Mouse (Mus musculus) adrenal gland (tissue): ENCODE results near the gene Mapk9.
"Not testable (repeated sequence)": the region's sequence is repeated elsewhere in the genome, so short reads cannot be mapped to it uniquely, and the experiment has no call there.

ENCODE experiments used
- intact Hi-C: fragments of 180-260 bp; cut with DNase I; formaldehyde crosslinking; loops from one replicate; pipeline ENCODE4 v1.15.1; 2025
- long read RNA-seq, 2 experiments: library from polyadenylated mRNA; unstranded; transcript quantifications; one replicate each; pipeline ENCODE4 v2.0.0; 2020; ENCODE audit warnings: borderline replicate concordance in 1 of 2; ENCODE audit not compliant: insufficient replicate concordance in 1 of 2

Gene Mapk9
- long read RNA-seq, experiment 1, full-length matches to known transcripts, result 15 of 27 reads
- long read RNA-seq, experiment 1, partial matches to known transcripts, result 1 of 27 reads
- long read RNA-seq, experiment 1, other reads (novel, unspliced or antisense), result 11 of 27 reads
- long read RNA-seq, experiment 2, full-length matches to known transcripts, result 9 of 25 reads
- long read RNA-seq, experiment 2, partial matches to known transcripts, result 2 of 25 reads
- long read RNA-seq, experiment 2, other reads (novel, unspliced or antisense), result 14 of 25 reads

DNA sequence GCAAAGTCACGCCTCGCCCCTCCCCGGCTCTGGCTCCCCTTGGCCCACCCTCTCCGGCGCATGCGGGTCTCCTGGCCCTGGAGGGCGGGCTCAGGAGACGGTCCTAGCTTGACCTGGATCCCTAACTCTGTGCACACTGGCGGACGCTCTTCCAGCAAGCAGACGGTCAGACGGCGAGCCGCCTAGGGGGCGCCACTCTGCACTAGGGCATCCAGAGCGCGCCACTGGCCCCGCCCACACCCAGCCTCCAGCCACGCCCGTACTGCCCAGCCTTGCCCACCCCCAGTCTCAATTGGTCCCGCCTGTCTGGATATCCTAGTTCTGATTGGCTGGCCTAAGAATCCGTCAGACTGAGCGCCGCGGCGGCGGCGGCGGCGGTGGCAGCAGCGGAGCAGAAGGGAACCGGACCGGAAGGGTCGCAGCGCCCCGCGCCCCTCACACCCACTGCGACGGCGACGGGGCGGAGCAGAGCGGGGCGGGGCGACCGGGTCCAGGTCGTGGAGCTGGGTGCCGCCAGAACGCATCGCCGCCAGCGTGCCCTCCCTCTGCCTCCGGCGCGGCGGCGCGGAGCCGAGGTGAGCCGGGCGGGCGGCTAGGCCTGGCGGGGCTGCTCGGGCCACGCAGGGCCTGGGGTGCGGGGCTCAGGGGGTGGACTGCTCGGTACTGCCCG, at the start of gene Mapk9:
Gene Mapk9 (plus strand): TSS at position 351 of the 670 bp plus-strand sequence.
- intact Hi-C loops, result loop anchor here (5.0 kb wide), 2 partner anchors 119 to 134 kb away; partner anchors contain the start of gene Cnot6

DNA sequence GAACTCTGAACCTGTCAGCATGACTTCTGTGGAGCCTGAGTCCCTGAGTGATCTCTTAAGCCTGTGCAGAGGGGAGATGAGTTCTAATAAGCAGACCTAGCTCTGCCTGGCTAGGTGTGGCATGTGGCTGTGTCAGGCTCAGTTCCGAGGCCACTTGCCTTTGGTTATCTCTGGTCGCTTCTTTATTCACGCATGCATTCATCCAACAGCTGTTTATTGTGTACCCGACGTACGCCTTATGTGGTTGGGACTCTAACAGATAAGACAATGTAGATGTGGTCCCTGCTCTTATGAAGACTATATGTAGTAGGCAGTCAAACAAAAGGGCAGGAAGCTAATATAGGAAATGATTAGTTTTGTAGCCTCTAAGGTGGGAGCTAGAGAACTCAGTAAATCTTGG, 47.6 kb upstream of the Mapk9 start:
- intact Hi-C loops, result no loop called here

DNA sequence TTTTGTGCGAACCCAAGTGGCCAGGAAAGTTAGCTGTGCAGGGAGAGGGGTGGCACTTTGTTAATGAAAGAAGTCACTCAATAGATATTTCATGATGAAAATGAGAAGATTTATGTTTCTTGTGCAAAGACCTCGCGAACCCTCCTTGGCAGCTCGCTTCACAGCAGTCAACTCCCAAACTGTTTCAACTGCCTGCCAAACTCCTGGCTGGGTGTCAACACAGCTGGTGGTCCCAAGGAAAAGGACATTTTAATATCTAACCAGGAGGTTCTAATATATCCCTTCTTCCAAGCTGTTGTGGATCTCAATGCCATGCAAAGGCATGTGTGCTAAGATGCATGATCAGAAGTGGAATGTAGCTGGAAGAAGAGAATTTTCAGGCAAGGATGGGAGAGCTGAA, 45.0 kb upstream of the Mapk9 start:
- intact Hi-C loops, result no loop called here

DNA sequence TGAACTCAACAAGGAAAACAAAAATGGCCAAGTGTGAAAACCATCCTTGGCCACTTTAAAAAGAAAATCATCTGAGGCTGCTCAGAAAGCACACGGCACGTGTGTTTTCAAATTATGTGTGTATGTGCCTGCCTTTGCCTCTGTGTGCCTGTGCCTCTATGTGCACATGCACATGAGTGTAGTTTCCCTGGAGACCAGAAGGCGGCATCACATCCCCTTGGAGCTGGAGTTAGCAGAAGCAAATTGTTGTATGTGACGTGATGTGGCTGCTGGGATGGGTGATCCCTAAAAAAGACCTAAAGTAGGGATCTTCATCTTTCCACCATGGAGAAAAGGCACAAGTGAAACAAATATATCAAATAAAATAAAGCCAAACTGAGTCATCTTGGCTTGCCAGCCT, 42.8 kb upstream of the Mapk9 start:
- intact Hi-C loops, result no loop called here

DNA sequence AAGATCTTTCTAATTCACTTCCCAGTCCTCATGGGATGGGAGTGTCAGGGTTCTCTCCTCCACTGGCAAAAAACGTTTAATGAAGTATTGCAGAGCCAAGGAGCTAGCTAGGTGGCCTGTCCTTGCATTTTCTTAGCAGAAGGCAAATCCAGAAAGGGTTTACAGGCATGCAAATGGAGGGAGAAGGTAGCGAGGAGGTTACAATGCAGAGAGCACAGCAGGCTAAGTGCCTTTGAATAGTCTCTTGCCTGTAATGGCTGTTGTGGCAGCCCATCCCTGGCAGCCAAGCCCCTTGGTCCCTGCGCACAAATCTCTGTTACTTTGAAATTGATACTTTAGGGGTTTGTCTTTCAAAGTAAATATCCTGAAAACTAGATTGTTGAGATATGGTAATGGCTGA, 40.3 kb upstream of the Mapk9 start:
- intact Hi-C loops, result no loop called here

DNA sequence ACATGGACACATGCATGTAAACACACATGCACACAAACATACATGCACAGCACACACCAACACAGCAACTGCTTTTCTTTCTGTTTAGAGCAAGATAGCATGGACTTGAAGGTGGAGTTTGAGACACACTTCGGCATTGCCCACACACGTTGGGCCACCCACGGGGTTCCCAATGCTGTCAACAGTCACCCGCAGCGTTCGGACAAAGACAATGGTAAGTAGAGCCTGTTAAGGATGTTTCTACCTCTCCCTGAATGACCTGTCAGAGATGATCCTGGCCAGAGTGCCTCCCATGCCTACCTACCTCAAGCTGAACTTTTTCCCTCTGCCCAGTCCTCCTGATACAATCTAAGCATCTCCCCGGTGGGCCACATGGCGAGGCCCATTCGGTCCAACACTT, 37.6 kb upstream of the Mapk9 start:
- intact Hi-C loops, result no loop called here

DNA sequence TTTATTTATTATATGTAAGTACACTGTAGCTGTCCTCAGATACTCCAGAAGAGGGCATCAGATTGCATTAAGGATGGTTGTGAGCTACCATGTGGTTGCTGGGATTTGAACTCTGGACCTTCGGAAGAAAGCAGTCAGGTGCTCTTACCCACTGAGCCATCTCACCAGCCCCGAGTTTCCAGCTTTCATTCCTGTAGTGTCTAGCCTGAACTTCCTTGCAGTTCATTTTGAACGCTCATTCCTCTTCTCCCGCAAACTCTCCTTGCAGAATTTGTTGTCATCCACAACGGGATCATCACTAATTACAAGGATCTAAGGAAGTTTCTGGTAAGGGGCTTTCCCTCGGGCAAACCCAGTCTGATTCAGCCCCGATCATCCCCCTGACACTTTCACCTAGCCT, 35.9 kb upstream of the Mapk9 start:
- intact Hi-C loops, result not testable (repeated sequence)

DNA sequence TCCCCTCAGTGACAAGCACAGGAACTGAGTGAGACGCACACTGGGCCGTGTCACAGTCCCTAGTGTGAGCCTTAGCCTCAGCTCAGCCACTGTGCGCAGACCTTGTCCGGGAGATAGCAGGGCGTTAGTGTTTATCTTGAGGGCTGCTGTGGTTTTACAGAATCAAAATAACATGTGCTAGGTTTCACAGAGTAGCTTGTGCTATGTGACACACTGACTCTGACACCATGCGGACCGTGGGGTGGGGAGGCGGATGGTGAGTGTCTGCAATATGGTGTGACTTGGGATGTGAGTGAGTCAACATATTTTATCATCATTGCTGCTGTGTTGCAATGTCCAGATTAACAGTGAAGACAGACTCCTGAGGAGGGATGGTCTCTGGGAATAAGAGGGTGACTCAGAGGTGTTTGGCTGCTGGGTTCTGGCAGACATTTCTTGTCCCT, 35.4 kb upstream of the Mapk9 start:
- intact Hi-C loops, result no loop called here

DNA sequence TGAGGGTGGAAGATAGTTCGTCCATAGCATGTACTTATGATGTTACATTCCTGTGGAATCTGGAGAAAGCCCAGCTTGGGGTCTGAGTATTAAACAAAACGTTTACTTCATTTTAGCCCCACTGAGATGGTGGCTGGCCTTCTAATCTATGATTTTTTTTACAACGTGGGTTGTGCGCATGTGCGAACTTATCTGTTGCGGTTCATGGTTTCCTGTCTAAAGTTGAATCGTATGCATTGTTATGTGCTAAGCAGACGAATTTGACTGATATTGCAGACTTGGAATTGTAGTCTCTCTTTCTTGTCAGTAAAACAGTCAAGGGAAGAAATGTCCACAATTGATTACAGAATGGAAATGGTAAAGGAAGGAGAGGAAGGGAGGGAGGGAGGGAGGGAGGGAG, 34.7 kb upstream of the Mapk9 start:
- intact Hi-C loops, result no loop called here

DNA sequence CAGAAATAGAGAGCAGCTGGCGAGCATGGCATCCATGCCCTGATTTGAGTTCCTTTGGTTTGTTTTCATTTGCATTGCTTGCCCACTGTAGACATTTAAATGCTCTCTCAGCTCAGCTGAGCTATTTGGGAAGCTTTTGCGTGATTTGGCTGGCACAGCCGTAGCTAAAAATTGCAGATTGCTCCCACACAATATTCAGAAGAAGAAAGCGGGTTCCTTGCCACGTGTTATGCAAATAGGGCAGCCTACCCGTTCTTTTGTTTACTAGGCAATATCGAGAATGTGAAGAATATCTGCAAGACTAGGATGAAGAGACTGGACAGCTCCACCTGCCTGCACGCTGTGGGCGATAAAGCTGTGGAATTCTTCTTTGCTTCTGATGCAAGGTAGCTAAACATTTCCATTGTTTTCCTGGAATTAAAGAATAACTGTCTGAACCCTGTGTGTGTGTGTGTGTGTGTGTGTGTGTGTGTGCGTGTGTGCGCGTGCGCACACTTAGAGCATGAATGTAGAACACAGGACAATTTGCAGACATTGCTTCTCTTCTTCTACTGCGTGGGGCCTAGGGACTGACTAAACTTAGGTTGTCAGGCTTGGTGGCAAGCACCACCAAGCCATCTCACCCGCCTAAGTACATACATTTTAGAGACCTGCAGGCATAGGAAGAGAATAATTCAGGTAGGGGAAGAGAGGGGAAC, 27.5 kb upstream of the Mapk9 start:
- intact Hi-C loops, result no loop called here

DNA sequence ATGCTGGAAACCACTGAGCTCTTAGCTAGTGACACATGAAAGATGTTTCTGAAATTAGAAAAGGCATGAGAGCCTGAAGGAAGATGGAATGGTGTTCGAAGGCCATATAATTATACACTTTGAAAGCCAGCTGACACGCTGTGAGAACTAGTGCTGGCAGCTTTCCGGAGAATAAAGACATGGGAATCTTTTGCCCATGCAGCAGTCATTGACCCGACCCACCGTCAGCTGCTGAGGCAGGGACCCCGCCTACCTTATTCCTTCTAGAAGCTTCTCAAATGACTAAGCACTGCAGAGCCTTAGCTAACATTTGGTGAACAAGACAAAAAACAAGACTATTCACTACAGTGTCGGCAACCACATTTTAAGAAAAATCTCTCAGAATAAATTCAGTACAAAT, 26.9 kb upstream of the Mapk9 start:
- intact Hi-C loops, result no loop called here

DNA sequence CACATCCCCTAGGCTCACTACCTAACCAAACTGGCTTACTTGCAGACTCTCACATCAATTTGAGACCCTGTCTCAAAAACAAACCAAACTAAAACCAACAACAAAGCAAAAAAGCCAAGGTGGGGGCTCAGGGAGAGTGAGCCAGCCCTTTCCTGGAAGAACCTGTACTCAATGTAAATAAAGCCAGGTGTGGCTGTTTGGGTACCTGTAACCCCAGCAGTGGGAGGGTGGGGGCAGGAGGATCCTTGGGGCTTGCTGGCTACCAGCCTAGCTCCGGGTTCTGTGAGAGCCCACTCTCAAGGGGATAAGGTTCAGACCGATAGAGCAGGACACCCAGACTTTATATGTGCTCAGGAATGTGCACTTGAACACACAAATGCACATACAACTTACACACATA, 25.6 kb upstream of the Mapk9 start:
- intact Hi-C loops, result no loop called here

DNA sequence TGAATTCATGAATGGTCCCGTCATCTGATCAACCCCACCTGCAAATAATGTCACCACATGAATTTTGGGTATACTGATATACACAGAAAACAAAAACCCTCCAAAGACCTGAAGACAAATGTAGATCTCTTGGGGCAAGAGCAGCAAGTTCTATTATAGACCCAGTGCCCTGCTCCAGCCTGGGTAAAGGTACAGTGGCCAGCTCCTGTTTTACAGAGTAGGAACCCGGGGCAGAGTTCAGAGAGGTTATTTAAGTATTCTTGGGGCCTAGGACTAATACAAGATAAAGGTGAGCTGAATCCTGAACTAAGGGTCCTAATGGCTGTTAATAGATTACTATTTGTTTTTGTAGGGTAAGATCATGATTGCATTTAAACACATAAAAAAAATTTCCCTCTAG, 25.0 kb upstream of the Mapk9 start:
- intact Hi-C loops, result no loop called here

DNA sequence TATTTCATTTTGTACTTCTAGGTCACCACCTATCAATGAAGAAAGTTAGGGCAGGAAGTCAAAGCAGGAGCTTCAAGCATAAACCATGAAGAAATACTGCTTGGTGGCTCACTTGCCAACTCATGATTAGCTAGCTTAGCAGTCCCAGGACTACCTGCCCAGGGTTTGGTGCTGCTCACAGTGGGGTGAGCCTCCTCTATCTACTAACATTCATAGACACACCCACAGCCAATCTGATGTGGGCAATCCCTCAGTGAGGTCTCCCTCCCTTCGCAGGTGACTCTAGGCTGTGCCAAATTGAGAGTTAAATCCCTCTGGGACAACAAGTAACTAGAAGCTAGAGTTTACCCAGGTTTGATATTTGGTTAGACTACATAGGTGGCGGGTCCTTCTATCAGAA, 24.2 kb upstream of the Mapk9 start:
- intact Hi-C loops, result no loop called here

DNA sequence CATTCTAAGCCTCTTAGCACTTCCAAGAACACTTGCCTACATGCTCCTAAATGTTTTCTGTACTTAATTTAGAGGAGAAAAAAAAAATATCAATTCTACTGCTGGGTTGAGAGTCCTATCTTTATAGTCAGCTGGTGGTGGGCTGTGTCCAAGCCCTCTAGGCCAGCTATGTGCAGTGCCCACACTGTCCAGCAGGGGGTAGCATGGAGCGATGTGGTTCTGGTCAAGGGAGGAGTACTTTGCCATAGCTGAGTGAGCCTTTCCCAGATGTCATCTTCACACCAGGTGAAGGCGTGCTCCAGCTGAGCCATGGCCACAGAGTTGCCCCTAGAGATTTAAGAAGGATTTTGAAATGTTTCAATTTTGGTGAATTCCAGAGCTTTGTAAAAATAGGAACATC, 21.7 kb upstream of the Mapk9 start:
- intact Hi-C loops, result loop anchor here (5.0 kb wide), 1 partner anchor 98 kb away; no protein-coding TSS in a partner anchor

DNA sequence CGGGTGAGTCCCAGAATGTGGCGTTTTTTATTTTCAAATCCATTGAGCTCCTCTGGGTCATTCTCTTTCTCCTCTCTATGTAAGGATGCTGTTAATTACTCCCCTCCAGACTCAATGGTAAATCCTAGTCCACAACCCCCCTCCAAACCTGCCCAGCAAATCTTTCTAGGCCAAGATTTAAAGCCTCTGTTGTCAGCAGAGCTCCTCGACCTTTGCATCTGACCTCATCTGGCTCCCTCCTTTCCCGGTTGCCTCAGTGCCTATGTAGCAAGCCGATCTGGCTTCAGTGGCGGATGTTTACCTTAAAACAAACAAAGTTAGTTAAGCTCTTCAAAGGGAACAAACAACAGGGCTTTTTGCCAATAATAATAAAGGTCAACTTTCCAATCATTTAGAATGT, 19.3 kb upstream of the Mapk9 start:
- intact Hi-C loops, result loop anchor here (5.0 kb wide), 1 partner anchor 100 kb away; no protein-coding TSS in a partner anchor

DNA sequence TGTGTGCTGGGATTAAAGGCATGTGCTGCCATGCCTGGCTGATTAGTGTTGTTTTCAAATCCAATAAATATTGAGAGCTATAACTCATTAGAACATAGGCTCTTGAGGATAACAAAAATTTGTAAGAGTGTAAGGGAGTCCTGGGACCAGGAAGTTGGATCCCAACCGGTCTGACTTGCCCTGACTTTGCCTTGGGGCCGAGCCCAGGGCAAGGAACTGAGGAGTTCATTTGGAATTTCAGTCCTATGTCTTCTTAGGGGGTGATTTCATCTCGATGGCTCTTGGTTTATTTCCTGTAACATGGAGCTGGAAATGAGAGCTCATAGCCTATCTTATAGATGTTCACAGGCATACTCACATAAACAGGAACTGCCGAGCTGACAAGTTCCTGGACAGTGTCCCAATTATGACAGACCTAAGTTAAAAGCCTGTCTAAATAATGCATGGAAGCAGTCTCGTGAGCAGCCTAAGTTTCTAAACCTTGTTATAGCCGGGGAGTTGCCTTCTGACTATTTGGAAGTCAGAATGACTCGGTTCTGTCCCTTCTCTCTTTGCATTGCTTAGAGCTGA, 17.3 kb upstream of the Mapk9 start:
- intact Hi-C loops, result loop anchor here (5.0 kb wide), 1 partner anchor 102 kb away; no protein-coding TSS in a partner anchor

DNA sequence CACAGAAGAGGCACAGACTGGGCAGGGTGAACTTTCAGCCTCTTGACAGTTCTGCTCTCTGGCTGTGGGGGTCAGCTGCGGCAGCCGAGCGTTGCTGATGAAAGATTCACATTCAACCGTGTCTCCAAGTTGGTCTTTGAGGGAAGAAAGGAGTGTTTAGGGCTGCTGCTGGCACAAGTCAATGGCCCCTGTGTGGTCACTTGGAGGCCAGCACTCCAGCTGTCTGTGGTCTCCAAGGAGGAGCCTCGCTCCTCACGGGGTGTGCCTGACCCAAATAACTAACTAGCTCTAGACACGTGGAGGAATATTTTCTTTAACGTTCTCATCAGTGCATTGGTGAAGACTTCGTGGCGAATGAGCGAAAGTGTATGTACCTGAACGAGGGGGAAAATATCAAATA, 14.6 kb upstream of the Mapk9 start:
- intact Hi-C loops, result no loop called here

DNA sequence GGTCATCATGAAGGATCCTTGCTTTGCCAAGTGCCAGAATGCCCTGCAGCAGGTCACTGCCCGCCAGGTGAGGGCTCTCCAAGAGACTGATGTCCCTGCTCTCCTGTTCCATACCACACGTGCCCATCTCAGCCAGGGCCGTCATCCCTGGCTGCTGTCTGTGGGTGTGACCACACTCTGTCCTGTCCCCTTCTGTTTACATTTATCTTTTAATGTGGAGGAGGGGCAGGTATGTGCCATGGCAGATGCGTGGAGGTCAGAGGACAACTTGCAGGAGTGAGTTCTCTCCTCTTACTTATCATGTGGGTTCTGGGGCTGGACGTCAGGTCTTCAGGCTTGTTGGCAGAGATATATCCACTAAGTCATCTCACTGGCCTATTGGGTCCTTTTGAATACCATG, 13.6 kb upstream of the Mapk9 start:
- intact Hi-C loops, result no loop called here

DNA sequence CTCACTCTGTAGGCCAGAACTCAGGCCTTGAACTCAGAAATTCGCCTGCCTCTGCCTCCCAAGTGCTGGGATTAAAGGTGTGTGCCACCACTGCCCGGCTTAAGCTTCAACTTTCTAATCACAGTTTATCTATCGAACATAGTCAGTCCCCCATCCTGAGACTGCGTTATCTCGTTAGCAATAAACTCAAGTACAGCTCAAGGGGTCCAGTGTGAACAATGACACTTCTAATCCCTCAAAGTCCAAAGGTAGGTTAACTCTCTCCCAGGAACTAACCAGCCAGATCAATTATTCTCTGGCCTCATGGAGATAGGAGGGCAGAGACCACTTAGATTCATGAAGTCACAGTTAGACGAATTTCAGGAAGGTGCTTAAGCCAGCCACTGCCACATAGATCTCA, 12.3 kb upstream of the Mapk9 start:
- intact Hi-C loops, result no loop called here

DNA sequence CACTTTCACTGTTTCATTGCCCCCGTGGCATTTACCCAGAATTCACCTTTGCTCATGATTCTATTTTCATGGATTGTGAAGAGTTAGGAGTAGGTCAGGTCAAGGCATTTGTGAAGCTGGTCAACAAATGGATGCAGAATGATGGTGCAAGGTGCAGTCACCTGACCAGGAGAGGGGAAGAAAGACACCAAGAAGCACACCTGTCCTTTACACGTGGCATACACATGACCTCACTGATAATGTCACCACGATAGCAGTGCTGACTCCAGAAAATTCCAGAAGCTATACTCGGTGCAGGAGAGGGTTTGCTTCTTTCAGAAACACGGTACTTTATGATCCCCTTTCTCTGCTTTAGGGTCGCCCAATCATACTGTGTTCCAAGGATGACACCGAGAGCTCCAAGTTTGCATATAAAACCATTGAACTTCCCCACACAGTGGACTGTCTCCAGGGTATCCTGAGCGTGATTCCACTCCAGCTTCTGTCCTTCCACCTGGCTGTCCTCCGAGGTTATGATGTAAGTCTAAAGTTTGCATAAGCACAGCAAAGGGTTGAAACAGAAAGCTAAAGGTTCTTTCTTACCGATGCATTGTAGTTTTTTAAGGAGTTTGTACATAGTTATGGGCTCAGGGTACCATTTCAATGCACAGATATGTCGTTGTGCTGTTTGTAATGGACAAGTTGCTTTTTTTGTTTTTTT, 11.1 kb upstream of the Mapk9 start:
- intact Hi-C loops, result no loop called here
